Mouse (Mus musculus): ENCODE measurements around the gene Kcnv2. TPM values are rescaled to one million over a fixed set of nuclear protein-coding genes. Genes with fewer than 3 reads are reported as not detected.

The Kcnv2 gene
- total RNA-seq (2021) = under 1 TPM in 1 of 2 experiments, not detected in 1; 0.08 TPM
- long read RNA-seq, experiment 1 = 0 reads
- long read RNA-seq, experiment 2 = 0 reads

DNA sequence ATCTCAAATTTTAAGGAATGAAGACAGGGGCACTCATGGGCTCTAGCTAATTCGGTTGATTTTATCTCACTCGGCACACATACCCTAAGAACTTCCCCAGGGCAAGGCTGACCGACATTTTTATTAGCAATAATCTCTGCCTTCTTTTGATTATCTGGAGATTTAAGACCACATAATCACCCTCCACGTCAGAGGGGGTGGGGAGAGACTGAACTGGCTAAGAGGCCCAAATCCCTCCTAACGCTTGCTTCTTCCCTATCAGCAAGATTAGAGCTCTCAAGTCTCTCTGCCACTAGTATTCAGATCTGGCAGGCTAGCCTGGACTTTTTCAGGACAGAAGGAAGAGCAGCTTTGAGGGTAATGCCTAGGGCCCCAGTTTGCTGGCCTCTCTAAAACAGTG is at the start of gene Kcnv2:
Gene Kcnv2 (plus strand): TSS at position 308 of the 400 bp plus-strand sequence.
- DNase-seq (ENCODE audit: low spot score in 2 of 2) = no peak

DNA sequence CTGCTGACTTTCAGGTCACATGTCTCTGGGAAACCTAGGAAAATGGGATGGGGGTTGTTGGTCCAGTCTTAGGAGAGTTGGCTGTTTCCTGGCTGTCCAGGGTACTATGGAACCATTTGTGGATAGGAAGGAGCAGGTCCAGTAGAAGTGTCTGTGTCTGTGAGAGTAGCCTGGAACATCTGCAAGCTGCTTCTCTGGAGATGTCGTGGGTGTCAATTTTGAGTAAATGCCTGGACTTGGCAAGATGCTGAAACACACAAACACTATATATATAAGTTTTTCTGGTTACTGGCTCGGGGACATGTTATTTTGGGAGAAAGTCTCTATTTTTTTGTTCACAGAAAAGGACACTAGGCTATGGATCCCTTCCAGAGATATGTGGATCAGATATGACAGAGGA is 49.0 kb upstream of the Kcnv2 start:
- DNase-seq (ENCODE audit: low spot score in 2 of 2) = no peak

DNA sequence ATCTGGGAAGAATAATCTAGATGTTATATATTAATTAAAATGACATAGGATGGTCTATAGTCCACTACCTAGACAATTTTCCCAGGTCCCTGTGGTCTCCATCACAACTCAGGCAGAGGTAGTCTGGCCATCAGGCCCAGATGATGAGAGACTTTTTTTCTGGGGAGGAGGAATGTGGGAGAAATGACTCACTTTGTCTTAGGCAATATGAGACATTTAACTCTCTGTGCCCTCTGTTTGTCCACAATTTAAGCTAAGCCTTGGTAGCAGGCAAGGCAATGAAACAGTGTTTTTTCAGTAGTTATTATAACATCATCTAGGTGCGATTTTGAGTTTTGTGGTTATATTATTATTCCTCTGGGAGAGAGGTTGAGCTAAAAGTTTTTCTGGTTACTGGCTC is 48.0 kb upstream of the Kcnv2 start:
- DNase-seq (ENCODE audit: low spot score in 2 of 2) = no peak

DNA sequence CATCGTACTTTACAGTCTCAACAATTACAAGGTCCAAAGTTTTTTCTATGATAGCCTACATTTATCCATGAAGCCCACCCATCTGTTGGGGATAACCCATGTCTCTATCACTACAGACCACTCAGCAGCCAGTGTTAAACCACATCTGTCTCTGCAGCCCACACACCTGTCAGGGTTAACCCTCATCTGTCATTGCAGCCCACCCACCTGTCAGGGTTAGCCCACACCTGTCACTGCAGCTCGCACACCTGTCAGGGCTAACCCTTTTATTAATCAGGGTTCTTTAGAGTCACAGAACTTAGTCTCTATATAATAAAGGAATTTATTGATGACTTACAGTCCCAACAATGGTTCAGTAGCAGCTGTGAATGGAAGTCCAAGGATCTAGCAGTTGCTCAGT is 43.2 kb upstream of the Kcnv2 start:
- DNase-seq (ENCODE audit: low spot score in 2 of 2) = no peak

DNA sequence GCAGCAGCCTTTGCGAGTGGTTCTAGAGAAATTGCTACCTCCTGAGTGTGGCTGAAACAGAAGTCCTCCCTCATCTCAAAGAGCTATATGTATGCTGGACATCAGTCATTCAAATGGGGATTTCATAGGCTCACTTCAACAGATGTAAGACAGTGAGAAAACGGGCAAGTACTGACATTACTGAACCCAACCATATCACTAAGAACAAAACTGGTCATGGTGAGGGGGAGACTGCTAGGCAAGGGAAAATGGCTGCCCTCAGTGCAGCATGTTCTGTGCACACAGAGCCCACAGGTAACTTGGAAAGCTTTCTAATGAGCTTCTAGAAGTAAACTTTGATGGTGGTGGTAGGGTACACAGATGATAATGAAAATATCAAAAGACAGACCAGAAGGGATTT is 12.3 kb upstream of the Kcnv2 start:
- DNase-seq (ENCODE audit: low spot score in 2 of 2) = no peak

DNA sequence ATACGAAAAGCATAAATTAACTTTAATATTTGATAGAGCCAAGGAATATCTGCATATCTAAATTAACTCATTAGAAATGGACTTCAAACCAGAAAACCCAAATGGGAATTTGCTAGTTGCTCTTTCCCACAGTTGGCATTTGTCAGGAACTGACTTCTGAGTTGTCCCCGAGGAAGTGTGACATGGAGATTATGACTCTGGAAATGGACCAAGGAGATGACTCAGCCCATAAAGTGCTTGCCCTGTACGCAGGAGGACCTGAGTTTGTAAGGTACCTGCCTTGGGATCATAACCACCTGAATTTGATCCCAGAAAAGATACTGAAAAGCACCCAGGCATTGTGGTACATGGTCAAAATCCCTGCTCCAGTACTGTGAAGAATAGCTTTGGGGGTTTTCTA is 11.1 kb upstream of the Kcnv2 start:
- DNase-seq (ENCODE audit: low spot score in 2 of 2) = no peak

DNA sequence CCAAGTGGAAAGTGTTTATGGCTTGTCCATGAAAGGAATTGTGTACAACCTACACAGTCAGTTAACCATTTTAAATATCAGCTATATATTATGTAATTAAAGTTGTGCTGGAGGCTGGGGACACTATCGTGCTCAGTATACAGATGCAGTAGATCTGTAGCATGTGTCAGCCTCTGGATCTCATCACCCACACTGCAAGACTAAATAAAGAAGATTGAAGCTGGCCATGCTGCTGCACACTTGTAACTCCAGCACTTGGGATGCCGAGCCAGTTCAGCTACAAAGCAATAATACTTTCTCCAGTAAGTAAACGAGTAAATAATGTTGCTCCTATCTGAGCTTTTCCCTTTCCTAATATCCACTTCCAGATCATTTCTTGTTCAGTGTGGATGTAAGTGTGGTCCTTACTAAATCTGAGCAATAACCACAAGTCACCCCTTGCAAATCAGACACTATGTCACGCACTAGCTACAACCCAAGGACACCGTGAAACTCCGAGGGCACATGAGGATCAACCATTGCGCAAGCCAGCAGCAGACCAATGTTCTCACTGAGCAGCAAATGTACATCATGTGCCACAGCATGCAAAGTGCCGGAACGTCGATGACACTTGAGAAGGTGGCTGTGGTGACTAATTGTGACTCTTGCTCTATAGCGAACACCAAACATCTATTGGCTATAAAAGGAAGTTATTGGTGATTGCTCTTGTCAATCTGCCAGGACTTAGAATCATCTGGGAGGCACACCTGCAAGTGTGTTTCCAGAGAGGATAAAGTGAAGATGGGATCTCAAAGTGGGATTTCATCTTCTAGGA is 9.9 kb upstream of the Kcnv2 start:
- DNase-seq (ENCODE audit: low spot score in 2 of 2) = no peak

DNA sequence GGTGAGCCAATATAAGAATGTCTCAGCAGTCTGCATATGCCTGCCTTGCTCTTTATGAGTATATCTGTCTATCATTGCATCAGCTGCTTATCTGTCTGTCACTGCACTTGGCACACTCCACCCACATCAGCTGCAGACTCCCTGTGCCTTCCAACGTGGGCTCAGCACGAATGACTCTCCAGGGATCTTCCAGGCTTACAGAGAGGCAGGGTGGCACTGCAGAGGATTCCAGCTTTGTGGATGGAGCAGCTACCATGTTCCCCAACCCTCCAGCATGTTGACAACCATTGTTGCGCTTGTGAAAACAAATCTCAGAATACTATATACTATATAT is 9.3 kb upstream of the Kcnv2 start:
- DNase-seq (ENCODE audit: low spot score in 2 of 2) = no peak

DNA sequence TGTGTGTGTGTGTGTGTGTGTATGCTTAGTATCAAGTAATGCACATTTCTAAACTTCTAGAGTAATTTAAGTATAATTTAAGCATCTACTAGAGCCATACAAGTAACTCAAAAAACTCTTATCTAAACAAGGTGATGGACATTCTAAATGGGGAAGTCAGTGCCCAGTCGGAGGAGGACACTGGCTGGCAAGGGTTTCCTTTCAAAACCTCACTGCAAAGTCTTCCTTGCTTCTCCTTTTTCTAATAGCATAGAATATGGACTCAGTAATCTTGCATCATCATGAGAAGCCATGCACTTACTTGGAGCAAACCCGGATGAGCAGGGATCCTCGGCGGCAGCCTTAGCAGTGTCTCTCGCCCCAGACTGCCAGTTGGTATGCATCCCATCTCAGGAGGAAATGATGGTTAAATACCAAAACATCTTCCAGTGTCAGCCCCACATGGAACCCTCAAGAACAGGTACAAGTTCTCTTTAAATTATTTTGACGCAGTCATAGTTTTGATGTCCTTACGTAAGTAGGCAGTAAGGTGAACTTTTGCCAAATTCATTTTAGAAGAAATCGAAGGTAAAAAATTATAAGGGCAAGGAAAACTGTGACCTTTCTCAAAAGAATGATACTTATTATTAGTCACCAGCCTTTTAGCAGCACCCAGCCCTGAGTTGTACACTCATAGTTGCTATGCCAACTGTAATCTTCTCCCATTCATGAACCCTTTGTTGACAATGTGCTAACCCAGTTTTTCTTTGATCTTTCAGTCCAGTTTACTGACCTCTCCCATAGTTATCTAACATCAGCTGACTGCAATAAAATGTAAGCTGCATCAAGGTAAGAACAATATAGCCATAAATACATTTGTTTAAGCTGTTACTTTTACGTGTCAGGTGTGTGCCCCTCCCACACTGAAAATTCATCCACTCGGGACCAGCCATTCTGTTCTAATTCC is 5.8 kb upstream of the Kcnv2 start:
- no peak for DNase-seq (ENCODE audit: low spot score in 2 of 2)

DNA sequence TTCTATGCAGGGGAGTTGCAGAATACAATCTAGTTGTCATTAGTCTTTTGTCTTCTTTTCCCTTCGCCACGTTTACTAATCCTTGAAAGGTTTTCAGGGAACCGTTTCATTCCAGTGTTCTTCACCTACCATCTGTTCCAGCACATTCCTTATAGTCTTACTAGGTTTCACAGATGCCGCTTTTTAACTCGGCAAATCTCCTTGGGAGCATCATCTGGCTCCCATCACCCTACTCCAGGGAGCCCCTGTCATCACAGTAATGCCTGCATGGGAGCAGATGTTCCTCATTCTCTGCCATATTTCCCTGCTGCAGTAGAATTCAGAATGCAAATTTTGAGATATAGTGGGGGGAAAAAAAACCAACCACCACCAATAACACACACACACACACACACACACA is 5.1 kb upstream of the Kcnv2 start:
- no peak for DNase-seq (ENCODE audit: low spot score in 2 of 2)

DNA sequence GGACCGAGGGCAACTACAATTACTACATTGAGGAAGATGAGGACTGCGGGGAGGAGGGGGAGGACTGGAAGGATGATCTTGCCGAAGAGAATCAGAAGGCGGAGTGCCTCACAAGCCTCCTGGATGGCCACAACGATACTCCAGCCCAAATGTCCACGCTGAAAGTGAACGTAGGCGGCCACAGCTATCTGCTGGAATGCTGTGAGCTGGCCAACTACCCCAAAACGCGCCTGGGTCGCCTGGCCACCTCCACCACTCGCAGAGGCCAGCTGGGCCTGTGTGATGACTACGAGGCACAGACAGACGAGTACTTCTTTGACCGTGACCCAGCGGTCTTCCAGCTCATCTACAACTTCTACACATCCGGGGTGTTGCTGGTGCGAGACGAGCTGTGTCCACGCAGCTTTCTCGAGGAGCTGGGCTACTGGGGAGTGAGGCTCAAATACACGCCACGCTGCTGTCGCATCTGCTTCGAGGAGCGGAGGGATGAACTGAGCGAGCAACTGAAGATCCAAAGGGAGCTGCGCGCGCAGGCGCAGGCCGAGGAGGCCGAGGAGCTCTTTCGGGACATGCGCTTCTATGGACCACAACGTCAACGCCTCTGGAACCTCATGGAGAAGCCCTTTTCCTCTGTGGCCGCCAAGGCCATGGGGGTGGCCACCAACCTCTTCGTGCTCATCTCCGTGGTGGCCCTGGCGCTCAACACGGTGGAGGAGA is 681 bp downstream of the Kcnv2 start:
- no peak for DNase-seq (ENCODE audit: low spot score in 2 of 2)

DNA sequence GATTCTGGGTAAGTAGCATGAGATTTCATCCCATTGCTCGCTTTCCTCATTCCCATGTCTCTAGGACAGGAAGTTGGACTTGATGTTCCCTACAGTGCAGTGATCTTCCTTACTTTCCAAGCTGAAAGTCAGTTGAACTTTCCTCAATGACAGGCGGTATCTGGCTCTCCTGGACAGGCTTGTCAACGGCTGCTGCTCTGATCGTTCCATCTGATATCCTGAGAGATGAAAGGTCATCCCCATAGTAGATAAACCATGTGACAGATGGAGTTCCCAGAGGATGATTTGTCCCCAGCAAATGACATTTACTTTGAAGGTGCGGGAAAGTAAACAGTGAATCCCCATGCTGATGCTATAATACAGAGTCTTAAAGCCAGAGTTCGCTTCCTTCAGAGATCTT is 3.2 kb downstream of the Kcnv2 start:
- no peak for DNase-seq (ENCODE audit: low spot score in 2 of 2)

DNA sequence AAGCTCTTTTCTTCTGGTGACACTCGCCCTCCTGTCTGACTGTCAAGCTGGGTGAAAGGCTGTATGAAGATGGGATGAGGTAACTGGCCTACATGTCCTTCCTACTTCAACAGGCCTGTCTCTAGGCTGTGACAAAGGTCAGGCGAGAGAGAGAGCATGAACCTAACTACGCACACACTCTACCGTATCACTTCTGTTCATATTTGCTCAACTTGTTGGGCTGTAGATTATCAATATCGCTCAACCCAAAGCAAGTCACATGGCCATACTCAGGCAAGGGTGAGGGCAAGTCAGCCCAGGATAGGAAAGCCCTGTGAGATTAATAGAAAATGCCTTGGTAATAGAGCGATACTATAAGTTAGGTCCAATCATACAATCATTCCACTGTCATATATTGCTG is 5.2 kb downstream of the Kcnv2 start:
- DNase-seq (ENCODE audit: low spot score in 2 of 2) = no peak

DNA sequence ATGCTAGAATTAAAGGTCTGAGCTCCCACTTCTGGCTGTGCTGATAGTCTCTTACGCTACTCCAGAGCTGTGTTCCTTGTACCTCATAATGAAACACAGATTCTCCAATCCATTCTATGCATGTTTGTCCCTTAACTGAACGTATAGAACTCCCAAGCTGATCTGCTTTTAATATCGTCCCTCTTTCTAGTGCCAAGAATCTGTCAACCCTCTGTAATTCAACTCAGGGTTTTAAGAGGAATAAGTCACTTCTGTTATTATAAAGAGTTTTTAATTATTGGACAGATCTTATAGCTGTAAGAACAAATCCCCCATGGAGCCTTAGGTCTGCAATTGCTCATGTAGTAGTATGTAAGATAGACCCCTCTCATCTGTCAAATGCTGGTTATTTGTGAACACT is 5.8 kb downstream of the Kcnv2 start:
- no peak for DNase-seq (ENCODE audit: low spot score in 2 of 2)

DNA sequence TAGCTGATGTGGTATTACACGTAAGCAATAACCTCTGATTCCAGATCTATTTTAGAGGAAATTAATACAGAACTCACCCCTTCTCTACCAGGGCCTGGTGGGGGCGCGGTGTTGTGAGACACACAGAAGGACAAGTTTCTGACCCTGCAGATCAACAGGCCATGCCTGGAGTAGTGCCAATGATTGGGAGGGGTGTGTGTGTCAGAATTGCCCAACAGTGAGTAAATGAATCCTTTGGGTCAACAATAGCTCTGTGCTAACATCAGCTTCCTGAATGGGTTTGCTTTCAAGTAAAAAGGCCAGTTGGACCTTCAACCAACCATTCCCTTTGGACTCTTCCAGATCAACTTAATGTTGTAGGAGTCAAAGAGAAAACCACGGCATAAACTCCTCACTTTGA is 6.3 kb downstream of the Kcnv2 start:
- DNase-seq (ENCODE audit: low spot score in 2 of 2) = no peak

DNA sequence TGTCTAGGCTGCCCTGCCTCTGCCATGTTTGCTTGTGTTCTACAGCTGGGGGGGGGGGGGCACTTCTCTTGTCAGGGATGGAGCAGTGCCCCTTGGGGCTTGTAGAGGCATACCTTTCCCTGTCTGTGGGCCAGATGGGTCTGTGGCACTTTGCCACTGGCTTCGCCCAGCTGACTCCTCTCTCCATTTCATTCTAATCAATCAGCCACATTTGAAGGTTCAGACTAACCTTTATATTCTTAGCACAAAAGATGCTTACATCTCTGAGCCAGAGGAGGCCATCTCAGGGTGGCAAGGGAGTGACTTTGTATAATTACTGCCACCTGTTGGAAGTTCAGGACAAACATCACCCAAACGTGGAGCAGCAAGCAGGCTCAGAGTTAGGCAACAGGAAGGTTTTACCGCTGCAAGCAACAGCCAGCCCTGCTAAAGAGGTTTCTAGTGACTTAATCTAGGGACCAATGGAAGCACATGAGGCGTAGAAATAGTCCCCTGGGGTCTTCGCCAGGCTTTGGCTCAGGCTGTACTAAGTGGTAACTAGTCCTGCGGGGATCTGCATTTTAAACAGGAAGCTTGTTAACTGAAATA is 9.9 kb downstream of the Kcnv2 start:
- DNase-seq (ENCODE audit: low spot score in 2 of 2) = no peak

DNA sequence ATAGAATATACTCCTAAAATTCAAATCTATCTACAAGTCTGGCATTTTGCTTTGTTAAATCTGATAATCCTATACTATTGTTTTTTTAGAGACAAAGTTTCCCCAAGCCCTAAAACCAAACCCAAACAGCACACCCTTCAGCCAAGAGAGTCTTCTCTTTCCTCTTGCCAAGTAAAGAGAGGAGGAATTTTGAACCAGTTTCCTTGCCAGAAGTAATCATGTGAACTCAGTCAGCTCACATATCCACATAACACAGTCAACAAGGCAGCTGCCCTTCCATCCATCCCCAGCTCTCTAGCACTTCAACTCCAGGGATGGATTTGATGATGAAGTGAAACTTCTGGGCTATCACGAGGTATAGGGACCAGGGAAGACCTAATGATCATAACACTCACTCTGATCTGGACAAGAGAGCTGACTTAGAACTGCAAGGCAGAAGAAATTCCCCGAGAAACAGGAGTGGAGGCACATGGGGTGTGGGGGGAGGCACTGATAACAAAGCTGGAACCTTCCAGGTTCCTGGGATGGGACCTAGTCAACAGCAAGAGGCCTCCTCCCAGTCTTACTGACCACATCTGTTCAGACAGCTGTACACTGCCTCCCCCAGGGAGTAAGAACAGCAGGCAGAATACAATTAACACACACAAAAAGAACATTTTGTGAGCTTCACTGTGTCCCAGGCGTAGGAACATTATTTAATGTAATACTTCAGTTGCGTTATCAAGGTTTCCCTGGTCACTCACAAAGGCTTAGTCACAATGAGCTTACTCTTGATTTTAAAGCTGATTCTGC is 13.9 kb downstream of the Kcnv2 start:
- DNase-seq (ENCODE audit: low spot score in 2 of 2) = peak in 1 of 2 experiments; percentile 48

DNA sequence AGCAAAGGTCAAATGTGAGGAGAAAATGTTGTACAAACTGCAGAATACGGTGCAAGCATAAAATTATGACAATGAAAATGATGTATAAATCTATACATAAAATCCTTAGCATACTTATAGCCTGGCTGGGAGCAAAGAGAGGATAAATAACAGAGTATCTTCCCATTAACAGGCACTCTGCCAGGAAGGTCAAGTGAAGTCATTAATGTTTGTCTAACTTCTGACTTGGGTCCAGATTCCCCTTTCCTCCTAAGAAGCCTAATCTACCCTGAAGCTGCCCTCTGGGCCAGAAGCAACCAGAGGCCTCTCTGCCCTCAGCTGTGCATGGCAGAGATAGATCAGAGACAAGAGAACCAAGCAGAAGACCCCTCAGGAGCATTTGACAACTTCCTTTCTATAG is 24.1 kb downstream of the Kcnv2 start:
- DNase-seq (ENCODE audit: low spot score in 2 of 2) = no peak

DNA sequence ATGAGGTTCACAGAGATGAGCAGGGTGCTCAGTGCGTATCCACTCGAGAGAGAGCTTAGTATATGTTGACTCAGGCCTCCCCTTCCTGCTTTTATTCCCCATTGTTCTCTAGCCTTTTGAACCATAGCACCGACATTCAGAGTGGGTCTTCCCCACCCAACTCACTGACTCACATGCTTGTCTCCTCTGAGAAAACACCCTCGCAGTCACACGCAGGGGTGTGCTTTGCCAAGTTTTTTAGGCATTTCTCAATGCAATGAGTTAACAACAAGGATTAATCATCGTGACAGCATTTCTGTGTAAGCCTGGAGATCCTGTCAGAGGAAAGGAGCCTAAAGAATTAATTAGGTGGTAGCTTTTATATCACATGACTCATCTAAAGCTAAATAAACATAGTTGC is 29.3 kb downstream of the Kcnv2 start:
- DNase-seq (ENCODE audit: low spot score in 2 of 2) = no peak

DNA sequence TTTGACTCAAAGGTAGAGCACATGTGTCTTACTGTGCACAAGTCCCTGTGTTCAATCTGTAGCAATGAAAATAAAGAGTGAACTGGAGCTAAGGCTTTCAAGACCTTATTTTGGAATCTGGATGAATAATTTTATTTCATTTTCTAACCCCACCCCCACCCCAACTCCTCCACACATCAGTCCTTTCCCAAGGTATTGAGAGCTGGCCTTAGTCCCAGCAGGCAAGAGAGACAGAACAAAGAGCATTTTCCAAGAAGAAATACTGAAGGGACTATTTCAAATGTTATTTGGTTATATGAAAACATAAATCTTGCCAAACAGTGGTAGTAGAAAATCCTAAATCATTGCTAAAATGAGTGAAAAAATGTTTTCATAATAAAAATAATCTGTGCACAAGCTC is 38.0 kb downstream of the Kcnv2 start:
- DNase-seq (ENCODE audit: low spot score in 2 of 2) = no peak

DNA sequence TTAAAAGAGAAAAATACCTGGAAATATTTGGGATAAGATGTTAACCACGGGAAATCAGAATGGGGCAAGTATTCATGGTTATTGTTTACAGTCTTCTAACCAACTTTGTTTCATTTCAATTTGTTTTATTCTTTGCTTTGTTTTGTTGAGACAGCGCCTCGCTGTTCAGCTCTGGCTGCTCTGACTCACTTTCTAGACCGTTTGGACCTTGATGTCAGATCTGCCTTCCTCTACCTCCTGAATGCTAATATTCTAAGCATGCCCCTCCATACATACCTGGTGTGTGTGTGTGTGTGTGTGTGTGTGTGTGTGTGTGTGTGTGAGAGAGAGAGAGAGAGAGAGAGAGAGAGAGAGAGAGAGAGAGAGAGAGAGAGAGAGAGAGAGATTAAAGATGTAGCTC is 41.5 kb downstream of the Kcnv2 start:
- no peak for DNase-seq (ENCODE audit: low spot score in 2 of 2)

Data from gastrocnemius, postnatal 4 days (tissue).